Mouse (Mus musculus): Measurements from ENCODE around the gene Camk1g.

DNA sequence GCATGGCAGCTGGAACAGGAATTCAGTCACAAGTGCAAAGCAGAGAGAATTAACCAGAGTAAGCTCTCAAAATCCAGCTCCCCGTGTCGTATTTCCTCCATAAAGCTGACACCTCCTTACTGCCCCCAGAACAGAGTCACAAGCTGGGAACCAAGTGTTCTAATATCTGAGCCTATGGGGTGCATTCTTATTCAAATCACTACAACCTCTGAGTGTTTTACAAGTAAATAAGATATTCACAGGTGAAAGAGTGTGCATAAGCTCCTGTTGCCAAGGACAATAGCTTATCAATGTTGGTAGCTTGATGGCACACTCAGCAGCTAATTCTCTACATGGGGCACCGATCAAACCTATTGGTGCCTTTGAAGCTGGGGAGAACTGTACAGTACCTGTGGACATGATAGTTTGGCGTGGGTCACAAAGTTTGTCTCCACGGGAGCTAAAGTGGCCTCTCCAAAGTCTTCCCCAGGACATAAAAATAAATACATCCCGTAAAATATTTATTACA lies 3.9 kb upstream of the Camk1g start:
- TF ChIP-seq POLR2A (IDR thresholded peaks at IDR 0.05; ENCODE audit: extremely low read depth, insufficient read depth, low read length) = no peak
- TF ChIP-seq CTCF (IDR thresholded peaks at IDR 0.05; ENCODE audit: extremely low read depth, insufficient read depth, low read length) = no peak

Data from cortical plate, adult 2 months (tissue).